Mouse (Mus musculus) midbrain, postnatal 0 days (tissue): ENCODE data around the gene Apba1. TPM values are rescaled to one million over a fixed set of nuclear protein-coding genes. Genes with fewer than 3 reads are reported as not detected.

ENCODE experiments used
- ATAC-seq: fragments of 200-750 bp; cut with Nextera tagmentation; 2 replicates; pipeline ENCODE4 v1.8.0; 2017; ENCODE audit warnings: moderate number of reproducible peaks, mild to moderate bottlenecking, moderate TSS enrichment, moderate library complexity; ENCODE audit not compliant: low FRiP score
- DNase-seq: peaks from one replicate; pipeline ENCODE4 v3.0.0-alpha.2; 2015; ENCODE audit warnings: low spot score
- H3K27ac ChIP-seq: fragments of 300-500 bp; sonication (generic); 2 replicates; pipeline ENCODE4 v1.5.1; 2014; ENCODE audit warnings: low read depth, mild to moderate bottlenecking, low read length, mixed read lengths
- H3K27me3 ChIP-seq: fragments of 300-500 bp; sonication (generic); 2 replicates; pipeline ENCODE4 v1.6.1; 2014; ENCODE audit warnings: low read length, control low read depth, mixed read lengths; ENCODE audit not compliant: insufficient read depth
- H3K36me3 ChIP-seq: fragments of 300-500 bp; sonication (generic); 2 replicates; pipeline ENCODE4 v1.6.1; 2014; ENCODE audit warnings: low read length, control low read depth, mixed read lengths; ENCODE audit not compliant: insufficient read depth
- H3K4me1 ChIP-seq: fragments of 300-500 bp; sonication (generic); 2 replicates; pipeline ENCODE4 v1.6.1; 2014; ENCODE audit warnings: mild to moderate bottlenecking, control low read depth, antibody characterized with exemption, low read length, mixed read lengths; ENCODE audit not compliant: insufficient read depth
- H3K4me2 ChIP-seq: fragments of 300-500 bp; sonication (generic); 2 replicates; pipeline ENCODE4 v1.6.1; 2014; ENCODE audit warnings: low read depth, mild to moderate bottlenecking, low read length, mixed read lengths; ENCODE audit not compliant: poor library complexity, severe bottlenecking
- H3K4me3 ChIP-seq: fragments of 300-500 bp; sonication (generic); 2 replicates; pipeline ENCODE4 v1.5.1; 2014; ENCODE audit warnings: low read depth, mild to moderate bottlenecking, low read length, moderate library complexity
- H3K9ac ChIP-seq: fragments of 300-500 bp; sonication (generic); replicated peaks from 2 replicates; pipeline ENCODE4 v1.6.1; 2014; ENCODE audit warnings: mild to moderate bottlenecking, low read length, moderate library complexity, mixed read lengths; ENCODE audit not compliant: poor library complexity, severe bottlenecking
- H3K9me3 ChIP-seq: fragments of 300-500 bp; sonication (generic); 2 replicates; pipeline ENCODE4 v1.6.1; 2016; ENCODE audit warnings: low read length, control low read depth
- CTCF ChIP-seq: IDR thresholded peaks from 2 replicates; pipeline ENCODE4 v1.5.1; 2016; ENCODE audit warnings: antibody characterized with exemption, mild to moderate bottlenecking
- WGBS: fragments of 180-500 bp; shearing (Covaris S2); extraction: QIAGEN DNeasy Blood & Tissue Kit; methylation state at CpG from one replicate; pipeline ENCODE4 v1.1.7; 2014; 5-methylcytosine and 5-hydroxymethylcytosine counted together
- polyA plus RNA-seq: library from polyadenylated mRNA; unstranded; fragments of >200 nt; fragmentation: Nextera tagmentation; extraction: Ambion mirVana; gene quantifications from 2 replicates; pipeline ENCODE4 v1.2.1, GENCODE M21; 2015
- total RNA-seq: library from RNA; depleted of rRNA; stranded (reverse); fragments of >200 nt; gene quantifications from 2 replicates; pipeline ENCODE4 v1.2.3, GENCODE M21; 2014

Gene Apba1
- total and polyA plus RNA-seq, 2 experiments from 2014 or later: 15.4 to 193 TPM

GRCm38 (mm10) chr19:23764051-23764450, 5.4 kb downstream of the Apba1 start:
- TF ChIP-seq CTCF: no peak
- Histone ChIP-seq H3K36me3 (no peaks in the 10 kb centered on the region), H3K27me3 (no peaks in the 10 kb centered on the region), H3K9me3 (no peaks in the 10 kb centered on the region), H3K4me2 (no peak overlapping the region), H3K27ac (no peak overlapping the region), H3K4me3 (no peak overlapping the region), H3K4me1 (peaks cover 13% of the 10 kb centered on the region), H3K9ac (no peak overlapping the region)
- ATAC-seq (no peak), DNase-seq (no peak)
- 48% methylated on average over 2 of the region's 2 CpGs for WGBS

GRCm38 (mm10) chr19:23768864-23769263, 10.2 kb downstream of the Apba1 start:
- Histone ChIP-seq H3K4me3 (no peak overlapping the region), H3K9me3 (no peaks in the 10 kb centered on the region), H3K36me3 (0 out of 2 replicates have a peak, but pooled peaks cover 3% of the 10 kb centered on the region), H3K27ac (no peak overlapping the region), H3K9ac (no peak overlapping the region), H3K4me2 (no peak overlapping the region), H3K4me1 (0 out of 2 replicates have a peak, but pooled peaks cover 5% of the 10 kb centered on the region), H3K27me3 (no peaks in the 10 kb centered on the region)
- DNase-seq: no peak
- ATAC-seq: no peak
- TF ChIP-seq CTCF: no peak
- WGBS: 50% methylated on average over 5 of the region's 5 CpGs

GRCm38 (mm10) chr19:23770494-23771423, 12.1 kb downstream of the Apba1 start:
- Histone ChIP-seq H3K4me3 (no peak overlapping the region), H3K9ac (no peak overlapping the region), H3K27me3 (no peaks in the 10 kb centered on the region), H3K27ac (no peak overlapping the region), H3K4me2 (no peak overlapping the region), H3K4me1 (no peaks in the 10 kb centered on the region), H3K36me3 (0 out of 2 replicates have a peak, but pooled peaks cover 3% of the 10 kb centered on the region), H3K9me3 (no peaks in the 10 kb centered on the region)
- ATAC-seq (peak; percentile 44; the same call in 1 of the 2 replicates), DNase-seq (peak; percentile 74)
- no peak for TF ChIP-seq CTCF
- WGBS: 35% methylated on average over 10 of the region's 10 CpGs

- Histone ChIP-seq H3K27me3 (no peaks in the 10 kb centered on the region), H3K36me3 (0 out of 2 replicates have a peak, but pooled peaks cover 3% of the 10 kb centered on the region), H3K9ac (no peak overlapping the region), H3K4me1 (no peaks in the 10 kb centered on the region), H3K9me3 (no peaks in the 10 kb centered on the region), H3K4me3 (no peak overlapping the region), H3K27ac (no peak overlapping the region), H3K4me2 (no peak overlapping the region)
- WGBS: 77% methylated on average over 7 of the region's 7 CpGs
- ATAC-seq (no peak), DNase-seq (no peak)
- peak; percentile 61 for TF ChIP-seq CTCF
These were observed 13.3 kb downstream of the Apba1 start for GRCm38 (mm10) chr19:23771971-23772370.

- H3K4me3 ChIP-seq: no peak overlapping the region
- ATAC-seq: no peak
- no peaks in the 10 kb centered on the region for H3K4me1 ChIP-seq
- no peak overlapping the region for H3K4me2 ChIP-seq
- no peak overlapping the region for H3K27ac ChIP-seq
- no peak overlapping the region for H3K9ac ChIP-seq
- H3K9me3 ChIP-seq: no peaks in the 10 kb centered on the region
- 0 out of 2 replicates have a peak, but pooled peaks cover 3% of the 10 kb centered on the region for H3K36me3 ChIP-seq
- no peak for DNase-seq
- TF ChIP-seq CTCF: no peak
- 59% methylated on average over 6 of the region's 6 CpGs for WGBS
- no peaks in the 10 kb centered on the region for H3K27me3 ChIP-seq
These were observed 16.7 kb downstream of the Apba1 start for GRCm38 (mm10) chr19:23775356-23775755.

GRCm38 (mm10) chr19:23779130-23779529, 20.4 kb downstream of the Apba1 start:
- Histone ChIP-seq H3K9ac (no peak overlapping the region), H3K27me3 (no peaks in the 10 kb centered on the region), H3K4me1 (peaks cover 3% of the 10 kb centered on the region; the same call in 1 of the 2 replicates), H3K4me3 (no peak overlapping the region), H3K4me2 (no peak overlapping the region), H3K36me3 (no peaks in the 10 kb centered on the region), H3K9me3 (no peaks in the 10 kb centered on the region), H3K27ac (no peak overlapping the region)
- TF ChIP-seq CTCF: no peak
- ATAC-seq (no peak), DNase-seq (no peak)
